Mouse (Mus musculus): ENCODE measurements around the gene Rpia.

DNA sequence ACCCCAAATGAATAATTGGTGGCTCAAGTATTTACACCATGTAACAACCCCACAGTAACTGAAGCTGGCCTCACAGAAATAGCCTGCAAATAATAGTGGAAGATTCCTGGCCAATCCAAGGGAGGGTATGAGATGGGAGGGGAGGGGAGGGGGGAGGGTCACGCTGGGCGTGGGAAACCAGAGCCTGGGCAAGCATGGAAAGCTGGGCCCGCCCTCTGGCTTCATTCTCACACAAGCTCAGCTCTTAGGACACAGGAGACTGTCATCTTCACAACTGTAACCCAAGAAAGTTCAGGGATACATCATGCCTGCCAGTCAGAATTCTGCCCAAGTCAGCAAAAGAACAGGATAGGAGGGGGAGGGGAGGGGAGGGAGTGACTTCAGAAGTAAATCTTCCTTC, 6.2 kb downstream of the Rpia start:
- TF ChIP-seq POLR2A (IDR thresholded peaks at IDR 0.05; ENCODE audit: insufficient read depth, low read length) (no peak), CTCF (IDR thresholded peaks at IDR 0.05; ENCODE audit: low read depth, low read length) (no peak), EP300 (IDR thresholded peaks at IDR 0.05; ENCODE audit: insufficient read depth, low read depth, low read length) (no peak)

Data from ES-Bruce4 (cell line).